In genomic region chr4:44511682-44512081, GRCm38 (mm10) we compare ENCODE assay signal across 8 mouse cellular contexts.
DNase-seq lines count a peak whose midpoint lies in the region; ATAC-seq lines count a peak whose summit lies in the region.

No protein-coding gene starts in this region.

- peak; percentile 41 for DNase-seq in gastrocnemius, postnatal 14 days
- no peak for DNase-seq in gastrocnemius, postnatal 36 days
- peak; percentile 20 to 69 for DNase-seq in spleen, postnatal 4 days (ENCODE audit: low spot score in 2 of 2)
- DNase-seq in spleen, adult 12 weeks (ENCODE audit: low spot score): no peak
- peak; percentile 92 for DNase-seq in embryonic facial prominence, embryonic 11.5 days (ENCODE audit: low spot score)
- peak; percentile 47 for DNase-seq in ovary, postnatal 36 days (ENCODE audit: low spot score)
- no peak for DNase-seq in gastrocnemius, postnatal 25 days
- no peak for DNase-seq in gastrocnemius, adult 18-20 months (ENCODE audit: low spot score)

- no peaks in the 10 kb centered on the region; the same call in 1 of the 2 replicates for H3K27me3 ChIP-seq in embryonic facial prominence, embryonic 11.5 days (ENCODE audit: control insufficient read depth, insufficient read depth, low read length)

- H3K36me3 ChIP-seq in embryonic facial prominence, embryonic 11.5 days (replicated peaks; ENCODE audit: control insufficient read depth, insufficient read depth, low read depth, low read length): no peaks in the 10 kb centered on the region

- intact Hi-C loops in gastrocnemius, postnatal 14 days (cut with DNase I; ENCODE audit: low total_unique reads): no loop called here
- intact Hi-C loops in gastrocnemius, postnatal 36 days (cut with DNase I): no loop called here

- no peak overlapping the region for H3K9ac ChIP-seq in embryonic facial prominence, embryonic 11.5 days (replicated peaks; ENCODE audit: low read length)

- ATAC-seq in embryonic facial prominence, embryonic 11.5 days (replicated peaks; ENCODE audit: insufficient number of reproducible peaks, low FRiP score, low TSS enrichment, low read depth): no peak

- H3K4me2 ChIP-seq in embryonic facial prominence, embryonic 11.5 days (ENCODE audit: low read depth, low read length): no peak overlapping the region

- H3K4me1 ChIP-seq in embryonic facial prominence, embryonic 11.5 days (ENCODE audit: control insufficient read depth, insufficient read depth, low read length): no peaks in the 10 kb centered on the region; the same call in 1 of the 2 replicates

- no peak overlapping the region for H3K27ac ChIP-seq in embryonic facial prominence, embryonic 11.5 days (replicated peaks; ENCODE audit: low read depth, low read length)

- no peaks in the 10 kb centered on the region for H3K9me3 ChIP-seq in embryonic facial prominence, embryonic 11.5 days (replicated peaks; ENCODE audit: control insufficient read depth, low read length)

- H3K4me3 ChIP-seq in embryonic facial prominence, embryonic 11.5 days (ENCODE audit: low read depth, low read length): no peak overlapping the region

- WGBS in embryonic facial prominence, embryonic 11.5 days: 11% methylated on average over 7 of the region's 7 CpGs

Comparison
In these comparisons a context has a peak if more than half of its experiments do, and no peak if none do; other contexts are left out.
1. DNase-seq: peak in gastrocnemius, postnatal 14 days (single experiment), spleen, postnatal 4 days (2 of 2), embryonic facial prominence, embryonic 11.5 days (single experiment) and ovary, postnatal 36 days (single experiment); none in gastrocnemius, postnatal 36 days (0 of 2), spleen, adult 12 weeks (single experiment), gastrocnemius, postnatal 25 days (single experiment) and gastrocnemius, adult 18-20 months (single experiment).